Mouse (Mus musculus) cortical plate, adult 2 months (tissue): ENCODE measurements around the gene Fgfr2.

Source experiments
- CTCF ChIP-seq: fragments of 200-500 bp; IDR thresholded peaks from 2 replicates; pipeline ENCODE4 v1.5.1; 2011; ENCODE audit warnings: mild to moderate bottlenecking, control low read depth, low read length; ENCODE audit not compliant: insufficient read depth; ENCODE audit errors: extremely low read depth
- POLR2A ChIP-seq: fragments of 200-500 bp; IDR thresholded peaks from 2 replicates; pipeline ENCODE4 v1.6.1; 2011; ENCODE audit warnings: mild to moderate bottlenecking, low read length, control low read depth; ENCODE audit not compliant: insufficient read depth; ENCODE audit errors: extremely low read depth

GRCm38 (mm10) chr7:130857973-130858372 is 2265.2 kb downstream of the Fgfr2 start:
- TF ChIP-seq CTCF (no peak), POLR2A (no peak)
